Mouse (Mus musculus): ENCODE measurements around the gene Tubb4a.
"Not testable (repeated sequence)": the region's sequence is repeated elsewhere in the genome, so short reads cannot be mapped to it uniquely, and the experiment has no call there.

Gene Tubb4a

GRCm38 (mm10) chr17:57087049-57087832 lies at the start of gene Tubb4a:
Gene Tubb4a (minus strand): TSS chr17:57087782.
- DNase-seq (ENCODE audit: low spot score), result no peak

DNA sequence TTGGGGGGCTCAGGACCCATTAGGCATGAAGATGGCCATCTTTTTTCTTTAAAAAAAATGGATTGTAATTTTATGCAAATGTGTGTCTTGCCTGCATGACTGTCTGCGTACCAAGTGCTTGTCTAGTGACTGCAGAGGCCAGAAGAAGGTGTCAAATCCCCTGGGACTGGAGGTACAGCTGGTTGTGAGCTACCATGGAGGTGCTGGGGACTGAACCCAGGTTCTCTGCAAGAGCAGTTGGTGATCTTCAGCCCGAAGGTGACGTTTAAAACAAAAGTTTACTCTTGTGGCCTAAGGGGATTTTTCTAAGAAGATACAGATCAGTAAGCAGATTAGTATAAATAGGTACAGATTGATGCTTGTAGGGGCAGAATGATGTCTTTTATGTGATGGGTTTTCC lies 48.1 kb upstream of the Tubb4a start:
- no peak for DNase-seq (ENCODE audit: low spot score)

GRCm38 (mm10) chr17:57134693-57135092 lies 47.1 kb upstream of the Tubb4a start:
- no peak for DNase-seq (ENCODE audit: low spot score)

GRCm38 (mm10) chr17:57134021-57134420 lies 46.4 kb upstream of the Tubb4a start:
- not testable (repeated sequence) for DNase-seq (ENCODE audit: low spot score)

GRCm38 (mm10) chr17:57131793-57132192 lies 44.2 kb upstream of the Tubb4a start:
- no peak for DNase-seq (ENCODE audit: low spot score)

DNA sequence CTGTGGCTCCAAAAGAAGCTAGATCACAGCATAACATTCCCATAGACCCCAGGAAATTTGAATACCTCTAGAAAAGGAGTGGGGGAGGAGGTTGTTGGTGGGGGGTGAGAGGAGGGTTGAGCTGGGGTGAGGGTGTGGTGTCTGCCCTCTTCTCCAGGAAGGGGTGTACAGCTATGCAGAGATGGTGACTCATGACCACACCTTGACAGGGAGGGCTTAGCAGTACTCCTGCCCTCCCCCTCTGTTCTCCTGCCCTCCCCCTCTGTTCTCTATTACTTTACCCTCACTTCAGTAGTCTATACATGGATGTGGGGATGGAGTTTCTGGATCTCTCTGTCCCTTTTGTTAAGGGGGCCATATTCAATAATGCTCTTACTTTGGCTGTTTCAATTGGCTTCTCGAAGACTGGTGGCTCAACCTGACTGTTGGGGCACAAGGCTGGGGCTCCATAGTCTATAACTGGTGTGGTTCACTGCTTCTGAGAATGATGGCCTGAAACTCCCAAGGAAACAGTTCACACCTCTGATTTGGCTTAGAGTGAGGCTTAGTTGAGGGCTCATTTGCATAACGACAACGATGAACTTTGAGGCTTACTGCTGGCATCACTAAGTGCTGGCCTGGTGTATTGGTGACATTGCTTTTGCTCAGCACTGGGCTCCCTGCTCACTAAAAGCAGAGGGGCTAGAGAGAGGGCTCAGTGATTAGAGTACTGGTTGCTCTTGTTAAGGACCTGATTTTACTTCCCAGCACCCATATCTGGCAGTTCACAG lies 38.5 kb upstream of the Tubb4a start:
- DNase-seq (ENCODE audit: low spot score), result no peak

- no peak for DNase-seq (ENCODE audit: low spot score)
Measured at GRCm38 (mm10) chr17:57124792-57125191, 37.2 kb upstream of the Tubb4a start.

DNA sequence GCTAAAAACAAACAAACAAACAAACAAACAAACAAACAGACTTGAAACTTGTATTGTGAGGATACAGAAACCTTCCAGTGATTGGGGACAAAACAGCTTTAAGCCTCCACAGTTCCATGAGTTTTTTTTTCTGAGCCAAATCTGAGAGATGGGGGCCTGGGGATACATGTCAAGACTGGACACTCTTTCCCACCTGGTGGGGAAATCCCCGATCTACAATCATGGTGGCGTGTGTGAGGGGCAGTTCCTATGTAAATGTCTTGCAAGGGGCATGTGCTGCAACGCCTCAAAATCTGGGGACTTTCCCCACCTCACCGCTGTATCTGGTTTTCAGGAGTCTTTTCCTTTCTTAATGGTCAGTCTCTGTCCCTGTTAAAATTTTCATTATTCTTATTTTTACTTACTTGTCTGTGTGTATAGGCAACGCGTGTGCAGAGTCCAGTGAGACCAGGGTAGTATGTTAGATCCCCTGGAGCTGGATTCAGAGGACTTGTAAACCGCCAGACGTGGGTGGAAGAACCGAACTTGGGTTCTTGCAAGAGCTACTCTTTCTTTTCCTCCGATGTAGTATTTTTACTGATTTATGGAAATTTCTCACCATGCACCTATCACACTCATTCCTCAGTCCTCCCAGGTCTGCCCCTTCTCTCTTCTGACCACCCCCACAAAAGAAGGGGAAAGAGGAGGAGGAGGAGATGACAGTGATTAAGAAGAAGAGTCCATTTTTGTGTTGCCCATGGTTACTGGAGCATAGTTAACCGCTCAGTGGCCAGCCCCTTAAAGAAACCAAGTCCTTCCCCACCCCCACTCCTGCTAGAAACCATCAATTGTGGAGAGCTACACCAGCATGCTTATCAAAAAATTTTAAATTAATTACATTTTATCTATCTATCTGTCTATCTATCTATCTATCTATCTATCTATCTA lies 35.9 kb upstream of the Tubb4a start:
- DNase-seq (ENCODE audit: low spot score), result no peak

DNA sequence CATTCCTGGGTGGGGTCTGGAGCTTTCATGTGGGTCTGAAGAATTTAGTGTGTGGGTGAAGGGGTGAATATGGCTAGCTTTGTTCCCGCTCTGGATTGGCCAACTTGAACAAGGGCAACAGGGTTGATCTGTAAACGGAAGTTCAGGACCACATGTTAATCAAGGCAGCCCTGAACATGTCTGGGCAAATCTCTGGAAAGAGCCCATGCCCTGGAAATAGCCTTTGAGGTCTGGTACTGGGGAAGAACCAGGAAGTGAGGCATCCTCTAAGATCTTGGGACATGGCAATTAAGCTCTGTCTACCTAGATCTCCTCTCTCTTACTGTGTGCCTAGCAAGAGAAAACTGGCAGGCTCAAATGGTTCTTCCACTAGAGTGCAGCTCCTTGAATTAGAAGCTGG lies 34.3 kb upstream of the Tubb4a start:
- no peak for DNase-seq (ENCODE audit: low spot score)

DNA sequence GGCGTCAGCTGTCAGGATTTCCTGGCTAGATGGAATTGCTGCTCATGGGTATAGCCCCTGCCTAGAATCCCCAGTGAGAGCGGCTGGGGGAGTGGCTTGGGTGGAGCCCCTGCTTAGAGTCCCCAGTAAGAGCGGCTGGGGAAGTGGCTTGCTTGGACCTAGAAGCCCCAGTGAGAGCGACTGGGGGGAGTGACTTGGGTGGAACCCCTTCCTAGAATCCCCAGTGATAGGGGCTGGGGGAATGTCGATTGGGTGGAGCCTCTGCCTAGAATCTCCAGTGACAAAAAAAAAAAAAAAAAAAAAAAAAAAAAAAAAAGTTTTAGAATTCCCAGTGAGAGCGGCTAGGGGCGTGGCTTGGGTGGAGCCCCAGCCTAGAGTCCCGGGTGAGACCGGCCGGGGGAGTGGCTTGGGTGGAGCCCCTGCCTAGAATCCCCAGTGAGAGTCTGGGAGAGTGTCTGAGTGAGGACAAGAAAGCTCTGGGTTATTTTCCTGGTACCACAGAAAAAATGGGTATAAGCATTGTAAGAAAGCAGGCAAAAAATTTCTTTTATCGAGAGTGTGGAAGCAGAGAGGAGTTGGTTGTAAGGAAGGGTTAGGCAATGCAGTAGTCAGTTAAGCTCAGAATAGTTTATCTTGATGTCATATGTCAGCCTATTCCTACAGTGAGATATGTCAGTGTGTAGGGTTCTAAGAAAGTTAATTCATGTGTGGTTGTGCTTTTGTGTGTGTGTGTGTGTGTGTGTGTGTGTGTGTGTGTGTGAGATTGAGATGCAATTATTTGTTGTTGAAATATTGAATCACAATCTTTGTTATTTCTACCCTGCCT lies 31.2 kb upstream of the Tubb4a start:
- DNase-seq (ENCODE audit: low spot score), result no peak

GRCm38 (mm10) chr17:57116801-57117200 lies 29.2 kb upstream of the Tubb4a start:
- DNase-seq (ENCODE audit: low spot score), result no peak

DNA sequence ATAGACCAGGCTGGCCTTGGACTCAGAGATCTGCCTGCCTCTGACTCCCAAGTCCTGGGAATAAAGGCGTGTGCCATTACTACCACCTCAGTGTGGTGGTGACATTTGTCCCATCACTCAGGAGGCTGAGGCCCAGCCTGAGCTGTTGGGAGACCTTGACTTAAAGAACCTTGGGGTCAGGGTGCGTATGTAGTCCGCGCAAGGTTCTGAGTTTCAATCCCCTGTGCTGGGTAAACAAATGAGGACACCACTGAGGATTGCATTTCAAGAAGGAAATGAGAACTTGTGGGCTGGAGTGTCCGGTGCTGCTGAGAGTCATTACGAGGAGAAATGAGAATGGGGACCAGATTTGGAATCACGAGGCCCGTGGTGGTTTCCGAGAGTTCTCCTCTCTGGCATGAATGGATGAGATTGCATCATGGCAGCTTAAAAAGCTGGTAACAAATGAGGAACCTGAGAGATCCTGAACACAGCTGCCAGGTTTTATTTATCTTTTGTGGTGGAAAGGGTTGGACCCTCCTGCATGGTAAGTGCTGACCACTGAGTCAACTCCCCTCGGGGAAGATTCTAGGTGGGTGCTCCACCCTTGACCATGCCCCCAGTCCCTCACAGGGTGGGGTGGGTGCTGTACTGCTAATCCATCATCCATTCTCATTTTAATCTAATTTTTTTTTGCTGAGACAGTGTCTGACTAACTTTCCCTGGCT lies 25.3 kb upstream of the Tubb4a start:
- no peak for DNase-seq (ENCODE audit: low spot score)

DNA sequence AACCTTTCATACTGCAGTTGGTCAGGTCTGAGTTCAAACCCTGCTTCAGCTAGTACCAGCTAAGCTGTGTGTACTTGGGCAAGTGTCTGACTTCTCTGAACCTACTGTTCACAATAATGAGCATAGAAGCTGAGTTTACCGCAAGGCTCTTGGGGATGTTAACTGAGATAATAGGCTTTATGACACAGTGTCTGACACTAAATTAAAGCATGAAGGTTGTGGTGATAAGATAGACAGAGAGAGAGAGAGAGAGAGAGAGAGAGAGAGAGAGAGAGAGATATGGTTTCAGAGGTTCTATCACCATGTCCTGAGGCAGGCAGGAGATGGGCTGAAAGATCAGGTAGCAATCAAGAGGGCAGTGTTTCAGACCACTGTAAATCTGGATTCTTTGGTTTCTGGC lies 22.4 kb upstream of the Tubb4a start:
- DNase-seq (ENCODE audit: low spot score), result no peak

GRCm38 (mm10) chr17:57108666-57109171 lies 21.1 kb upstream of the Tubb4a start:
- DNase-seq (ENCODE audit: low spot score), result no peak

DNA sequence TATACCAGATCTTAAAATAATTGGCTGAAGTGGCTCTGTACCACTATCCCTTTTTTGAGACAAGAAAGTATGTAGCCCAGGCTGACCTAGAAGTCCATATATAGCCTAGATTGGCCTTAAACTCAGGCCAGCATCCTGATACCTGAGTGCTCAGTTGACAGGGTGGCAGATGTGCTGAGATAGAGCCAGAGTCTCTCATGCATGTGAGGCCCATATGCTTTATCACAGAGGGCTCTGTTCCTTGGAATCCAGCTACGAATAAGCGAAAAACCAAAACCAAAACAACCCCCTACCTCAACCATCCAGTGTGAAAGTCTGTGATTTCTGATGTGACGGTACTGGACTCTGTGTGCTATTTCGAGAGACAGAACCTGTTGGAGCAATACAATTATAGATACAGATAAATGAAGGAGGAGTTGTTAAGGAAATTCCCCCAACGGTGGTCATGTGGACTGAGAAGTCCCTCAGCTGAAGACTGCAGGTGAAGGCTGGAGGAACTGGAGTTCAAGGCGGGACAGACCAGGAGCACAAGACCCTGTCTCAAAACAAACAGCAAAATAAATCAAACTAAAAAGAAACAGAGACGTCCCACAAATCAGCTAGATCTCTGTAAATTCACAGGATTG lies 20.6 kb upstream of the Tubb4a start:
- DNase-seq (ENCODE audit: low spot score), result no peak

GRCm38 (mm10) chr17:57107064-57107463 lies 19.5 kb upstream of the Tubb4a start:
- DNase-seq (ENCODE audit: low spot score), result no peak

DNA sequence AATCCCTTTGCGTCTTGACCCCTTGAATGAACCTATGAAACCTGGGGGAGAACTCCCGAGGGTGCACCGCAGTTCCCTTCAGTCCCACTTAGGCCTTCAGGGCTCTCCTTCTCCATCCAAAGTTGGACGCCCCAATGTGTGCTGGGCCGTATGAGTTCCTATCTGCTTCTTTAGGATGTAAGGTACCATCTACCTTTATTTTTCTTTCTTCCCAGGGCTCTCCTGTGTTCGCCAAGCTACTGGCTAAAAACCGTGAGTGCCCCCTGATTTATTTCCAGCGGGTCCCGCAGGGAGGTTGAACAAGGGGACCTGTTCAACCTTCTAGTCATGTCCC lies 18.4 kb upstream of the Tubb4a start:
- DNase-seq (ENCODE audit: low spot score), result no peak

DNA sequence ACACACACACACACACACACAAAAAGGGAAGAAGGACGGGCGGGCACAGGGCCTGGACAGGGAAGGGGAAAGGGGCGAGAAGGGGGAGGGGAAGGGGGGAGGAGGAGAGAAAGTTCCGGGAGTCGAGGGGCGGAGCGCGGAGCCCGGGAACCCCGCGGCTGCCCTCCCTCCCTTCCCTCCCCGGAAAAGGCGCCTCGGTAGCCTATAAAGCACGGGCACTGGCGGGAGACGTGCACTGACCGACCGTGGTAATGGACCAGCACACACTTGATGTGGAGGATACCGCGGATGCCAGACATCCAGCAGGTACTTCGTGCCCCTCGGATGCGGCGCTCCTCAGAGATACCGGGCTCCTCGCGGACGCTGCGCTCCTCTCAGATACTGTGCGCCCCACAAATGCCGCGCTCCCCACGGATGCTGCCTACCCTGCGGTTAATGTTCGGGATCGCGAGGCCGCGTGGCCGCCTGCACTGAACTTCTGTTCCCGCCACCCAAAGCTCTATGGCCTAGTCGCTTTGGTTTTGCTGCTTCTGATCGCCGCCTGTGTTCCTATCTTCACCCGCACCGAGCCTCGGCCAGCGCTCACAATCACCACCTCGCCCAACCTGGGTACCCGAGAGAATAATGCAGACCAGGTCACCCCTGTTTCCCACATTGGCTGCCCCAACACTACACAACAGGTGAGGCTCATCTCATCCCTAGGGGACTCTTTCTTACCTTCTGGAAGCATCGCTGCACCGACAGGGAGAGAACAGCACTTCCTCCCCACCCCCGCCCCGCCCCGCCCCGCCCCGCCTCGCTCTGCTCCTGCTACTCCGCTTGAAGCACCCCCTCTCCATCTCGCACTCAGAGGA lies 17.8 kb upstream of the Tubb4a start, which contains the start of gene Tnfsf9:
TSS of gene Tnfsf9 (plus strand) at position 145 of the 854 bp plus-strand sequence.
- DNase-seq (ENCODE audit: low spot score), result no peak

- DNase-seq (ENCODE audit: low spot score), result no peak
Measured at GRCm38 (mm10) chr17:57104496-57104895, 16.9 kb upstream of the Tubb4a start.

Data from urinary bladder, postnatal 10 days (tissue).